Mouse (Mus musculus) cerebellum, adult 2 months (tissue): ENCODE results near the gene Lhx5. TPM values are rescaled to one million over a fixed set of nuclear protein-coding genes. Genes with fewer than 3 reads are reported as not detected.
A peak's percentile ranks its signal among the peaks of the same experiment; 100 is the strongest.

Source experiments
- DNase-seq, 2 experiments: peaks; one replicate each; pipeline ENCODE4 v3.0.0; 2021
- H3K27ac ChIP-seq: fragments of 200-500 bp; 2 replicates; pipeline ENCODE4 v1.5.1; 2012; ENCODE audit warnings: low read length, control low read depth, inconsistent platforms; ENCODE audit not compliant: insufficient read depth
- H3K27me3 ChIP-seq: fragments of 200-500 bp; 2 replicates; pipeline ENCODE4 v1.6.1; 2012; ENCODE audit warnings: inconsistent platforms, mild to moderate bottlenecking, low read length, moderate library complexity; ENCODE audit not compliant: control insufficient read depth, insufficient read depth
- H3K4me1 ChIP-seq: fragments of 200-500 bp; 2 replicates; pipeline ENCODE4 v1.6.1; 2011; ENCODE audit warnings: low read length; ENCODE audit not compliant: control insufficient read depth, insufficient read depth
- H3K4me3 ChIP-seq: fragments of 200-500 bp; replicated peaks from 2 replicates; pipeline ENCODE3; 2011; ENCODE audit warnings: mild to moderate bottlenecking, low read depth, low read length, control low read depth; ENCODE audit not compliant: insufficient read depth
- CTCF ChIP-seq: fragments of 200-500 bp; IDR thresholded peaks from 2 replicates; pipeline ENCODE4 v1.5.1; 2011; ENCODE audit warnings: low read depth, mild to moderate bottlenecking, control low read depth, low read length, moderate library complexity, borderline replicate concordance; ENCODE audit not compliant: insufficient read depth
- POLR2A ChIP-seq: fragments of 200-500 bp; IDR thresholded peaks from 2 replicates; pipeline ENCODE4 v1.6.1; 2011; ENCODE audit warnings: low read length, control low read depth, borderline replicate concordance; ENCODE audit not compliant: insufficient read depth
- WGBS: fragments of 180-500 bp; shearing (Covaris S2); methylation state at CpG from one replicate; pipeline ENCODE4 v1.1.7; 2018; 5-methylcytosine and 5-hydroxymethylcytosine counted together
- polyA plus RNA-seq: library from polyadenylated mRNA; depleted of rRNA; stranded (reverse); fragments of >200 nt; gene quantifications from 2 replicates; pipeline ENCODE4 v1.2.3, GENCODE M21; 2012

Lhx5 gene
- polyA plus RNA-seq, 1 experiment, result 7.7 TPM

- Histone ChIP-seq H3K4me1 (no peaks in the 10 kb centered on the region), H3K4me3 (no peak overlapping the region), H3K27ac (no peak overlapping the region), H3K27me3 (no peaks in the 10 kb centered on the region)
- DNase-seq, result no peak
- 74% methylated on average over 14 of the region's 14 CpGs for WGBS
- no peak for TF ChIP-seq POLR2A
- TF ChIP-seq CTCF, result no peak
These were observed 22.6 kb upstream of the Lhx5 start for GRCm38 (mm10) chr5:120408933-120409332.

GRCm38 (mm10) chr5:120409385-120410378 is 21.8 kb upstream of the Lhx5 start:
- WGBS, result 3% methylated on average over 41 of the region's 41 CpGs
- peak in 1 of 2 experiments; percentile 7 for DNase-seq
- Histone ChIP-seq H3K27me3 (no peaks in the 10 kb centered on the region), H3K27ac (no peak overlapping the region), H3K4me3 (peak overlapping the region; percentile 14), H3K4me1 (no peaks in the 10 kb centered on the region)
- TF ChIP-seq CTCF, result no peak
- no peak for TF ChIP-seq POLR2A

DNA sequence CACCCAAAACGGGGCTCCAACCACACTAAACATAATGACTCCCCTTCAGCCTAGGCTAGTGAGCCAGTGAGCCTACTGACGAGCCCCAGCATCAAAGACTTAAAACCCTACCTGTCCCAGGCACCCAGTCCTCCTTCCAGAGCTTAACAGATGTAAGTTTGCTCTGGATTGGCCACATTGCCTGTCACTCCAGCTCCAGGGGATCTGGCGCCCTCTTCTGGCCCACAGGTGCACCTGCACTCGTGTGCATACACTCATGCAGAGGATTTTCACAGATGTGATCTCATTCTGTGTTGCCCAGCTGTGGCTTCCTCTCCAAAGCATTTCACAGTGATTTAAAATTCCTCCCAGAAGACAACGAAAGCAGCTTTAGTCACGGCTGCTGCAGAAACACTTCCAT is 18.1 kb upstream of the Lhx5 start:
- H3K4me3 ChIP-seq, result no peak overlapping the region
- no peaks in the 10 kb centered on the region for H3K27me3 ChIP-seq
- TF ChIP-seq POLR2A (no peak), CTCF (peak; percentile 10; the same call in 1 of the 2 replicates)
- 83% methylated on average over 6 of the region's 6 CpGs for WGBS
- H3K27ac ChIP-seq, result no peak overlapping the region
- no peak for DNase-seq
- no peaks in the 10 kb centered on the region for H3K4me1 ChIP-seq

- Histone ChIP-seq H3K27ac (no peak overlapping the region), H3K27me3 (peaks cover 4% of the 10 kb centered on the region; the same call in 1 of the 2 replicates), H3K4me3 (no peak overlapping the region), H3K4me1 (no peaks in the 10 kb centered on the region)
- WGBS, result 76% methylated on average over 8 of the region's 8 CpGs
- TF ChIP-seq CTCF (no peak), POLR2A (no peak)
- no peak for DNase-seq
These were observed 11.4 kb upstream of the Lhx5 start for GRCm38 (mm10) chr5:120420106-120420505.

GRCm38 (mm10) chr5:120424039-120424438 is 7.5 kb upstream of the Lhx5 start:
- H3K27ac ChIP-seq, result no peak overlapping the region
- no peaks in the 10 kb centered on the region for H3K4me1 ChIP-seq
- H3K27me3 ChIP-seq, result peaks cover 7% of the 10 kb centered on the region; the same call in 1 of the 2 replicates
- TF ChIP-seq CTCF (no peak), POLR2A (no peak)
- WGBS, result 4% methylated on average over 19 of the region's 19 CpGs
- DNase-seq, result peak in 1 of 2 experiments; percentile 23
- no peak overlapping the region for H3K4me3 ChIP-seq

GRCm38 (mm10) chr5:120424657-120425056 is 6.8 kb upstream of the Lhx5 start:
- peaks cover 7% of the 10 kb centered on the region; the same call in 1 of the 2 replicates for H3K27me3 ChIP-seq
- H3K4me1 ChIP-seq, result no peaks in the 10 kb centered on the region
- 2% methylated on average over 11 of the region's 11 CpGs for WGBS
- no peak overlapping the region for H3K4me3 ChIP-seq
- peak in 1 of 2 experiments; percentile 14 for DNase-seq
- TF ChIP-seq CTCF, result no peak
- TF ChIP-seq POLR2A, result no peak
- H3K27ac ChIP-seq, result no peak overlapping the region

- Histone ChIP-seq H3K4me3 (no peak overlapping the region), H3K27ac (0 out of 2 replicates have a peak overlapping the region, but pooled peaks have one; percentile 30), H3K27me3 (peaks cover 7% of the 10 kb centered on the region; the same call in 1 of the 2 replicates), H3K4me1 (no peaks in the 10 kb centered on the region)
- TF ChIP-seq CTCF (no peak), POLR2A (no peak)
- under 1% methylated on average over 18 of the region's 20 CpGs for WGBS
- DNase-seq, result no peak
These were observed 5.8 kb upstream of the Lhx5 start for GRCm38 (mm10) chr5:120425711-120426110.
